Mouse (Mus musculus): Measurements from ENCODE around the gene Eif3a. TPM values are rescaled to one million over a fixed set of nuclear protein-coding genes. Genes with fewer than 3 reads are reported as not detected.

Eif3a gene
- polyA plus RNA-seq (2014; fragmentation: Nextera tagmentation; extraction: Ambion mirVana): 184 and 200 TPM in 2 replicates

DNA sequence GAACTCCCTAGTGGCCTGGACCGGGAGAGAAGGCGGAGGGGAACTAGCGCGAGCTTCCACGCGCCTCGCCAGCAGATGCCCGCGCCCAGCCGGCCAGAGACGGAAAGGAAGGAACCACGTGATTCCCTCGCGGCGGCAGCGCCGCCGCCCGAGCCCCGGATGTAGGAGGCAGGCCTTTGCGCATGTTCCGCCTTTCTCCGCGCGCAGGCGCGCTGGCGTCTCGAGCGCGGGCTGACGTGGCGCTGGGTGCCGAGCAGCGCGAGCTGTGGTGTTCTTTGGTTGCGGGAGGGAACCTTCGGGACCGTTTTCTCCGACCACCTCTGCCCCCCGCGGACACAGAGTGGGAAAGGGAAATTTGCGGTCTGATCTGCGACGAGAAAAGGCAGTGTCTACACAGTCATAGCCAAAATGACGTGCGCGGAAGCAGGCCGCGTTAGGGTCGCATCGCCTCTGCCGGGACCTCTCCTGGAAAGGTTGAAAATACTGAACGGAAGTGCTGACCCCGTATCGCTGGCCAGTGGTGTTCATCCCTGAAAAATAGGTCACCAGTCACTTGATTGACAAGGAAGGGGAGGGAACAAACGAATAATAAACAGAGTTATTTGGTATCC, at the start of gene Eif3a:
Gene Eif3a, minus strand, starts transcription at position 108 of the 611 bp plus-strand sequence.
- H3K4me2 ChIP-seq (ENCODE audit: low read depth, low read length): peak within 1 kb of the TSS; percentile 47
- H3K4me3 ChIP-seq (ENCODE audit: low read depth, low read length): peak within 1 kb of the TSS; percentile 98
- ATAC-seq (replicated peaks; ENCODE audit: insufficient number of reproducible peaks, low FRiP score, low TSS enrichment, low read depth): peak; percentile 96
- under 1% methylated on average over 52 of the region's 57 CpGs for WGBS
- H3K4me1 ChIP-seq (ENCODE audit: control insufficient read depth, insufficient read depth, low read length): no peaks in the 10 kb centered on the region
- H3K27ac ChIP-seq (replicated peaks; ENCODE audit: low read depth, low read length): peak within 1 kb of the TSS; percentile 98
- peak; percentile 96 for DNase-seq (ENCODE audit: low spot score)
- H3K27me3 ChIP-seq (ENCODE audit: control insufficient read depth, insufficient read depth, low read length): no peaks in the 10 kb centered on the region
- no peaks in the 10 kb centered on the region for H3K9me3 ChIP-seq (replicated peaks; ENCODE audit: control insufficient read depth, low read length)
- H3K36me3 ChIP-seq (replicated peaks; ENCODE audit: control insufficient read depth, insufficient read depth, low read depth, low read length): no peaks in the 10 kb centered on the region
- peak within 1 kb of the TSS; percentile 100 for H3K9ac ChIP-seq (replicated peaks; ENCODE audit: low read length)

DNA sequence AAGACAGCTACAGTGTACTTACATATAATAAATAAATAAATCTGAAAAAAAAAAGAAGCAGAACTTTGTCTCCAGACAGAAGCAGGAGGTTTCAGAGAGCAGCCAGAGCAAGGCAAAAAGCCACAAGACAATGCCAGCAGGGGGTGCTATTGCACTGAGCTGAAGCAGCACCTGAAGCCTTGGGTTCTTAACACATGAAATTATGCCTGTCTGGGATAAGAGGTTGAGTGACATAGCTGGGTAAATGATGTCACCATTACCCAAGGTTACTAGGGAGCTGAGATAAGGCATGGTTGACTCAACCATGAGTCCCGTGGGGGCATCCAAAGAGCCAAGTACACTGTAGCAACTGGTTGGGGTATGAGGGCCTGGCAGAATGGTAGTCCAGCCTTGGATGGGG, 47.3 kb upstream of the Eif3a start:
- peak; percentile 79 for DNase-seq (ENCODE audit: low spot score)
- H3K4me2 ChIP-seq (ENCODE audit: low read depth, low read length): no peak overlapping the region
- H3K9ac ChIP-seq (replicated peaks; ENCODE audit: low read length): no peak overlapping the region
- no peak overlapping the region for H3K27ac ChIP-seq (replicated peaks; ENCODE audit: low read depth, low read length)
- H3K9me3 ChIP-seq (replicated peaks; ENCODE audit: control insufficient read depth, low read length): no peaks in the 10 kb centered on the region
- peaks cover 6% of the 10 kb centered on the region for H3K36me3 ChIP-seq (replicated peaks; ENCODE audit: control insufficient read depth, insufficient read depth, low read depth, low read length)
- no peak overlapping the region for H3K4me3 ChIP-seq (ENCODE audit: low read depth, low read length)
- no peak for ATAC-seq (replicated peaks; ENCODE audit: insufficient number of reproducible peaks, low FRiP score, low TSS enrichment, low read depth)
- WGBS: 87% methylated on average over 1 of the region's 1 CpGs
- H3K27me3 ChIP-seq (ENCODE audit: control insufficient read depth, insufficient read depth, low read length): no peaks in the 10 kb centered on the region
- H3K4me1 ChIP-seq (ENCODE audit: control insufficient read depth, insufficient read depth, low read length): no peaks in the 10 kb centered on the region

DNA sequence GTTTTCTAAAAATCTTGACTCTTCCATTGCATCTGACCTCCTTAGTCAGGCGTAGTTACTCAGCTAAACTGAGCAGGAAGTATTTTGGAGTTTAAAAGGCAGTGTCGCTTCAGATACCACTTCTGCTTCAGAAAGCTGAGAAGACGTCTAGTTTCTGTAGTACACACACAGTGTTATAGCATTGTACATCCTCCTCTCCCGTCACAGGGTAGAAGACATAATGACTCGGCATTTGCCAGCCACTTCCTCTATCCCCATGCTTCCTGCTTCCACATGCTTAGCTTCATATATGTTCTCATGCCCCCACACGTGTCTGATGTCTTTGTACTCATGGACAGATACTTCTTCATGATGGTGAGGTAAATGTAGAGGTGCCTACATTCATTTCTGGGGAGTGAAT, 28.2 kb upstream of the Eif3a start:
- WGBS: 93% methylated on average over 6 of the region's 6 CpGs
- H3K27me3 ChIP-seq (ENCODE audit: control insufficient read depth, insufficient read depth, low read length): no peaks in the 10 kb centered on the region
- H3K4me2 ChIP-seq (ENCODE audit: low read depth, low read length): no peak overlapping the region
- no peaks in the 10 kb centered on the region for H3K4me1 ChIP-seq (ENCODE audit: control insufficient read depth, insufficient read depth, low read length)
- H3K9me3 ChIP-seq (replicated peaks; ENCODE audit: control insufficient read depth, low read length): no peaks in the 10 kb centered on the region
- H3K9ac ChIP-seq (replicated peaks; ENCODE audit: low read length): no peak overlapping the region
- peaks cover 4% of the 10 kb centered on the region for H3K36me3 ChIP-seq (replicated peaks; ENCODE audit: control insufficient read depth, insufficient read depth, low read depth, low read length)
- no peak overlapping the region for H3K27ac ChIP-seq (replicated peaks; ENCODE audit: low read depth, low read length)
- DNase-seq (ENCODE audit: low spot score) (no peak), ATAC-seq (replicated peaks; ENCODE audit: insufficient number of reproducible peaks, low FRiP score, low TSS enrichment, low read depth) (no peak)
- H3K4me3 ChIP-seq (ENCODE audit: low read depth, low read length): no peak overlapping the region

- WGBS: 95% methylated on average over 6 of the region's 6 CpGs
- Histone ChIP-seq H3K9me3 (replicated peaks; ENCODE audit: control insufficient read depth, low read length) (no peaks in the 10 kb centered on the region), H3K4me1 (ENCODE audit: control insufficient read depth, insufficient read depth, low read length) (no peaks in the 10 kb centered on the region), H3K27me3 (ENCODE audit: control insufficient read depth, insufficient read depth, low read length) (no peaks in the 10 kb centered on the region), H3K4me2 (ENCODE audit: low read depth, low read length) (no peak overlapping the region), H3K27ac (replicated peaks; ENCODE audit: low read depth, low read length) (no peak overlapping the region), H3K36me3 (replicated peaks; ENCODE audit: control insufficient read depth, insufficient read depth, low read depth, low read length) (no peaks in the 10 kb centered on the region), H3K4me3 (ENCODE audit: low read depth, low read length) (no peak overlapping the region), H3K9ac (replicated peaks; ENCODE audit: low read length) (no peak overlapping the region)
- ATAC-seq (replicated peaks; ENCODE audit: insufficient number of reproducible peaks, low FRiP score, low TSS enrichment, low read depth): no peak
- DNase-seq (ENCODE audit: low spot score): no peak
Observed at GRCm38 (mm10) chr19:60813133-60813532, 22.7 kb upstream of the Eif3a start.

GRCm38 (mm10) chr19:60812036-60812389, 21.6 kb upstream of the Eif3a start:
- 26% methylated on average over 10 of the region's 10 CpGs for WGBS
- Histone ChIP-seq H3K27me3 (ENCODE audit: control insufficient read depth, insufficient read depth, low read length) (no peaks in the 10 kb centered on the region), H3K4me3 (ENCODE audit: low read depth, low read length) (peak overlapping the region; percentile 52), H3K36me3 (replicated peaks; ENCODE audit: control insufficient read depth, insufficient read depth, low read depth, low read length) (no peaks in the 10 kb centered on the region), H3K4me1 (ENCODE audit: control insufficient read depth, insufficient read depth, low read length) (no peaks in the 10 kb centered on the region), H3K27ac (replicated peaks; ENCODE audit: low read depth, low read length) (no peak overlapping the region), H3K9me3 (replicated peaks; ENCODE audit: control insufficient read depth, low read length) (no peaks in the 10 kb centered on the region), H3K9ac (replicated peaks; ENCODE audit: low read length) (peak overlapping the region; percentile 66), H3K4me2 (ENCODE audit: low read depth, low read length) (peak overlapping the region; percentile 66)
- ATAC-seq (replicated peaks; ENCODE audit: insufficient number of reproducible peaks, low FRiP score, low TSS enrichment, low read depth) (no peak), DNase-seq (ENCODE audit: low spot score) (no peak)

DNA sequence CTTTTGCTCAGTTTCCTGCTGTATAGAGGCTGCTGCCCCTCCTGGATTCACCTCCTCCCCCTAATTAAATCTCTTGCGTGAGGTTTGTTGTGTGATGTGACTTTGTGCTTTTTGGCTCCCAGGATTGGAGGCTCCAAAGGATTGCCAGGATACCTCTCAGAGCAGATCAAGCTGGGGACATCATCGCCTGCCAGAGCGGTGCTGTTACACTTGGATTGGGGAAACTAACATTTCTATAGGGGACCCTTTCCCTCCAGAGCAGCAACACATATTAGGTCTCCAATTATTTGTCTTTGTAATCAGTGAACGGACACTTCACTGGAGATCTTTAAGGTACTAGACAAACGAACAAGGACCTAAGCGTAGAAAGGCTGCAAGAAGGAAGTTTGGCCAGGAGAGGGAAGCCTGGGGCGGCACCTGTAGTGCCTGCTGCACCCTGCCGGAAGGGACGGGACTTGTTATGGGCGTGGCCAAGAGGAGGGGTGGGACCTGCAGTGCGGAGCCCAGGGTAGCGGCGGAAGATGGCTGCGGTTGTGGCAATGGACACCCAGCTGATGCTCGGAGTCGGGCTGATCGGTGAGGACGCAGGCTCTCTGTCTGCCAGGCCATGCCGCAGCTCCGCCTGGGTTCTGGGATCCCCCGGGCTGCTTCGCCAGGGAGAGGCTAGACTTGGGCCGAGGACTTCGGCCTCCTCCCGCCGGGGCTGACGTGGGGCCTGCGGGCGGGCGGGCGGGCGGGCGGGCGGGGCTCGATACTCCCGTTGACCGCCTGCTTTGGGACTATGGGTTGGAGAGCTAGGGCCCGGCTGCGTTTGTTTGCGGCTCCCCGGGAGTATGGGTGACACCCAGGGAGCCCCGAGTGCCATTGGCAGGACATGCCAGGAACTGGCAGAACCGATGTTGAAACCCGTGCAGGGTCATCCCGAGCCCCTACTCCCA, 20.9 kb upstream of the Eif3a start, which contains the start of gene Fam45a:
Gene Fam45a, plus strand, starts transcription at position 488 of the 938 bp plus-strand sequence.
- no peak within 1 kb of the TSS for H3K27ac ChIP-seq (replicated peaks; ENCODE audit: low read depth, low read length)
- H3K4me2 ChIP-seq (ENCODE audit: low read depth, low read length): peak within 1 kb of the TSS; percentile 66

GRCm38 (mm10) chr19:60809927-60810326, 19.5 kb upstream of the Eif3a start:
- Histone ChIP-seq H3K4me2 (ENCODE audit: low read depth, low read length) (no peak overlapping the region), H3K9ac (replicated peaks; ENCODE audit: low read length) (no peak overlapping the region), H3K36me3 (replicated peaks; ENCODE audit: control insufficient read depth, insufficient read depth, low read depth, low read length) (no peaks in the 10 kb centered on the region), H3K4me1 (ENCODE audit: control insufficient read depth, insufficient read depth, low read length) (no peaks in the 10 kb centered on the region), H3K9me3 (replicated peaks; ENCODE audit: control insufficient read depth, low read length) (no peaks in the 10 kb centered on the region), H3K4me3 (ENCODE audit: low read depth, low read length) (no peak overlapping the region), H3K27ac (replicated peaks; ENCODE audit: low read depth, low read length) (no peak overlapping the region), H3K27me3 (ENCODE audit: control insufficient read depth, insufficient read depth, low read length) (no peaks in the 10 kb centered on the region)
- ATAC-seq (replicated peaks; ENCODE audit: insufficient number of reproducible peaks, low FRiP score, low TSS enrichment, low read depth) (no peak), DNase-seq (ENCODE audit: low spot score) (no peak)
- 94% methylated on average over 2 of the region's 2 CpGs for WGBS

More for the DNA sequence above, 20.9 kb upstream of the Eif3a start, which contains the start of gene Fam45a:
- DNase-seq (ENCODE audit: low spot score) (peak; percentile 94), ATAC-seq (replicated peaks; ENCODE audit: insufficient number of reproducible peaks, low FRiP score, low TSS enrichment, low read depth) (peak; percentile 100)
- peak within 1 kb of the TSS; percentile 52 for H3K4me3 ChIP-seq (ENCODE audit: low read depth, low read length)
- no peaks in the 10 kb centered on the region for H3K36me3 ChIP-seq (replicated peaks; ENCODE audit: control insufficient read depth, insufficient read depth, low read depth, low read length)
- H3K4me1 ChIP-seq (ENCODE audit: control insufficient read depth, insufficient read depth, low read length): no peaks in the 10 kb centered on the region
- no peaks in the 10 kb centered on the region for H3K9me3 ChIP-seq (replicated peaks; ENCODE audit: control insufficient read depth, low read length)
- WGBS: 2% methylated on average over 44 of the region's 45 CpGs
- no peaks in the 10 kb centered on the region for H3K27me3 ChIP-seq (ENCODE audit: control insufficient read depth, insufficient read depth, low read length)
- peak within 1 kb of the TSS; percentile 66 for H3K9ac ChIP-seq (replicated peaks; ENCODE audit: low read length)

GRCm38 (mm10) chr19:60804903-60805302, 14.4 kb upstream of the Eif3a start:
- DNase-seq (ENCODE audit: low spot score): no peak
- Histone ChIP-seq H3K36me3 (replicated peaks; ENCODE audit: control insufficient read depth, insufficient read depth, low read depth, low read length) (no peaks in the 10 kb centered on the region), H3K4me1 (ENCODE audit: control insufficient read depth, insufficient read depth, low read length) (no peaks in the 10 kb centered on the region), H3K4me3 (ENCODE audit: low read depth, low read length) (no peak overlapping the region), H3K9me3 (replicated peaks; ENCODE audit: control insufficient read depth, low read length) (no peaks in the 10 kb centered on the region), H3K27me3 (ENCODE audit: control insufficient read depth, insufficient read depth, low read length) (no peaks in the 10 kb centered on the region), H3K27ac (replicated peaks; ENCODE audit: low read depth, low read length) (no peak overlapping the region), H3K4me2 (ENCODE audit: low read depth, low read length) (no peak overlapping the region), H3K9ac (replicated peaks; ENCODE audit: low read length) (no peak overlapping the region)
- ATAC-seq (replicated peaks; ENCODE audit: insufficient number of reproducible peaks, low FRiP score, low TSS enrichment, low read depth): no peak
- WGBS: 65% methylated on average over 2 of the region's 2 CpGs
